Mouse (Mus musculus): ENCODE measurements around the gene Bmp6. TPM values are rescaled to one million over a fixed set of nuclear protein-coding genes. Genes with fewer than 3 reads are reported as not detected.

Bmp6 gene
- total RNA-seq, 2 experiments from 2014 or later = 8.9 to 9.5 TPM

GRCm38 (mm10) chr13:38511979-38512378 lies 167.1 kb downstream of the Bmp6 start:
- no peak for DNase-seq (ENCODE audit: low spot score in 2 of 2)

GRCm38 (mm10) chr13:38513921-38514320 lies 169.0 kb downstream of the Bmp6 start:
- no peak for DNase-seq (ENCODE audit: low spot score in 2 of 2)

- DNase-seq (ENCODE audit: low spot score in 2 of 2) = no peak
These were observed 170.5 kb downstream of the Bmp6 start for GRCm38 (mm10) chr13:38515431-38515830.

- no peak for DNase-seq (ENCODE audit: low spot score in 2 of 2)
These were observed 170.9 kb downstream of the Bmp6 start for GRCm38 (mm10) chr13:38515845-38516244.

GRCm38 (mm10) chr13:38516582-38516981 lies 171.7 kb downstream of the Bmp6 start:
- DNase-seq (ENCODE audit: low spot score in 2 of 2) = no peak

- DNase-seq (ENCODE audit: low spot score in 2 of 2) = no peak
These were observed 175.4 kb downstream of the Bmp6 start for GRCm38 (mm10) chr13:38520299-38520698.

GRCm38 (mm10) chr13:38522056-38522654 lies 177.2 kb downstream of the Bmp6 start:
- DNase-seq (ENCODE audit: low spot score in 2 of 2) = no peak

GRCm38 (mm10) chr13:38523231-38523630 lies 178.3 kb downstream of the Bmp6 start:
- no peak for DNase-seq (ENCODE audit: low spot score in 2 of 2)

- no peak for DNase-seq (ENCODE audit: low spot score in 2 of 2)
These were observed 180.4 kb downstream of the Bmp6 start for GRCm38 (mm10) chr13:38525261-38525660.

GRCm38 (mm10) chr13:38526116-38526515 lies 181.2 kb downstream of the Bmp6 start:
- no peak for DNase-seq (ENCODE audit: low spot score in 2 of 2)

GRCm38 (mm10) chr13:38527041-38527796 lies 182.3 kb downstream of the Bmp6 start:
- no peak for DNase-seq (ENCODE audit: low spot score in 2 of 2)

GRCm38 (mm10) chr13:38527797-38528650 lies 183.1 kb downstream of the Bmp6 start:
- peak; percentile 94 to 95 for DNase-seq (ENCODE audit: low spot score in 2 of 2)

GRCm38 (mm10) chr13:38528687-38529294 lies 183.9 kb downstream of the Bmp6 start, which contains the start of gene Txndc5:
Txndc5 (minus strand) TSS chr13:38528824.
- DNase-seq (ENCODE audit: low spot score in 2 of 2) = no peak

GRCm38 (mm10) chr13:38529576-38529975 lies 184.7 kb downstream of the Bmp6 start:
- DNase-seq (ENCODE audit: low spot score in 2 of 2) = no peak

- DNase-seq (ENCODE audit: low spot score in 2 of 2) = peak in 1 of 2 experiments; percentile 7
These were observed 186.6 kb downstream of the Bmp6 start for GRCm38 (mm10) chr13:38531498-38531897.

- no peak for DNase-seq (ENCODE audit: low spot score in 2 of 2)
These were observed 188.6 kb downstream of the Bmp6 start for GRCm38 (mm10) chr13:38533461-38533860.

GRCm38 (mm10) chr13:38534016-38534415 lies 189.1 kb downstream of the Bmp6 start:
- no peak for DNase-seq (ENCODE audit: low spot score in 2 of 2)

GRCm38 (mm10) chr13:38534731-38535130 lies 189.8 kb downstream of the Bmp6 start:
- no peak for DNase-seq (ENCODE audit: low spot score in 2 of 2)

GRCm38 (mm10) chr13:38537521-38537920 lies 192.6 kb downstream of the Bmp6 start:
- DNase-seq (ENCODE audit: low spot score in 2 of 2) = no peak

- no peak for DNase-seq (ENCODE audit: low spot score in 2 of 2)
These were observed 194.4 kb downstream of the Bmp6 start for GRCm38 (mm10) chr13:38539192-38539900.
